Mouse (Mus musculus) v-Abl transformed pro-B cells (cell line): ENCODE data around the gene Amot.

Experiments
- in situ Hi-C, 2 experiments: fragments of 400-800 bp; cut with MboI; formaldehyde crosslinking; loops; one replicate each; pipeline ENCODE4 v1.15.1; 2025; ENCODE audit not compliant: unreplicated experiment in 2 of 2

The Amot gene

GRCm38 (mm10) chrX:145504717-145505415 lies at the start of gene Amot:
Gene Amot (minus strand): TSS chrX:145505181.
- in situ Hi-C loops: no loop called here

DNA sequence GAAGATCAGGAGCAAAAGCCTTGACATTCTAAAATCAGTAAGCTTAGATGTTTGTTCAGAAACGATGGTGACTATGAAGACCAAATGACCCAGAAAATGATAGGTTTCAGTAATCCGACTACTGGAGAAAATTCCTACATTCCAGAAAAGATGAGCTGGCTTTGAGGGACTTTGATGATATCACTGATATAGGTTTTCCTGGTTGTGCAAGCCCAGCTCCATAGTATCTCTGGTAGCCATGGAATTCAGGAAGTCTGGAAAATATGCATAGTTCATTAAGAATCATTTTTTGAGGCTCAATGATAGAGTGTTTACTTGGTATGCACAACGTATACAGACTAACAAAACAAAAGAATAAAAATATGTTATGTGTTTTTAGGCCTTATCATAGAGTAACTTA lies 40.1 kb upstream of the Amot start:
- in situ Hi-C loops: no loop called here

- in situ Hi-C loops: no loop called here
Measured at GRCm38 (mm10) chrX:145543602-145544490, 38.9 kb upstream of the Amot start.

DNA sequence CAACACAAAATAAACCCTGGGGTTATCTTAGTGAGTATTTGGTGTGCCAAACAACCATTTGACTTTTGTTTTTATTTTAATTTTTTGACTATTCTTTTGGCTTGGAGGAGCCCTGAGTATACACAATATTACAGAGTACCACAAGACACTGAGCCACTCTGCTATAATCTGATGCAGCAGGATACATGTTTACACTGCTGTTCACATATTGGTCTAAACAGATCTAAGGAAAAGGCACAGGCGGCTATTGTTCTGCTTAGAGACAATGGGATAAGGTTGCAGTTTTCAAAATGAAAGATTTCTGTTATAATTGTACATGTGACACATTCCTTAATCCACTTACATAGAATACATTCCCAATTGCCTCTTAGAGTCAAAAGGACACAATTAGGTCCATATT lies 36.1 kb upstream of the Amot start:
- in situ Hi-C loops: no loop called here

- in situ Hi-C loops: no loop called here
Measured at GRCm38 (mm10) chrX:145540321-145540720, 35.3 kb upstream of the Amot start.

GRCm38 (mm10) chrX:145529602-145530001 lies 24.6 kb upstream of the Amot start:
- in situ Hi-C loops: loop anchor here in 1 of 2 experiments (10.0 kb wide), 1 partner anchor 55 kb away; no protein-coding TSS in a partner anchor

- in situ Hi-C loops: no loop called here
Measured at GRCm38 (mm10) chrX:145516322-145517066, 11.5 kb upstream of the Amot start.

DNA sequence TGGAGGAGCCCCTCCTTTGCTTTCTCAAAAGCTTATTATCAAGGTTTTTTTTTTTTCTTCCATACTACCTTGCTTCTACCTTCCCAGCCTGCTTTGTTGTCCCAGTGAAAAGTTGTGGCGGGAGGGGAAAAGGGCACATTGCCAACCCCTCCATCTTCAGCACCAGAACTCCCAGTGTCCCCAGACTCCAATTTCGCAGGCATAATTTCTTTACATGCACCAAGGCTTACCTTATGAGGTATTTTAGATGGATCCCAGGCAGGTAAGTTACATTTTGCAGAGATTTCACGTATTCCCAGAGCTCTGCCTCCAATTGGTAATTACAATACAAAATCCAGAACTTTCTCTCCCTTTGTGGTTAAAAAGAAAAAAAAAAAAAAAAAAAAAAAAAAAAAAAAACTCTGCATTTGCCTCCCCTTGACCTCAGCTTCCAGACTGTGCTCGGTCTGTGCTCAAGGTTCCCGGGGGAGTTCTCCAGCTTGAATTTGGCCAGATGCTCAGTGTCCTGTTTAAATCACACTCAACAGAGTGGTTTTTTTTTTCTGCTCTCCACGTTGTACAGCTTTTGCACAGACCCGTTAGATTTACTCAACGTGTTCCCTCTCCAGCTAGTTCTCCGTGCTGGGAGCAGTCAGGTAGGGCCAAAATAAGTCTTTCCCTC lies 10.6 kb upstream of the Amot start:
- in situ Hi-C loops: no loop called here

DNA sequence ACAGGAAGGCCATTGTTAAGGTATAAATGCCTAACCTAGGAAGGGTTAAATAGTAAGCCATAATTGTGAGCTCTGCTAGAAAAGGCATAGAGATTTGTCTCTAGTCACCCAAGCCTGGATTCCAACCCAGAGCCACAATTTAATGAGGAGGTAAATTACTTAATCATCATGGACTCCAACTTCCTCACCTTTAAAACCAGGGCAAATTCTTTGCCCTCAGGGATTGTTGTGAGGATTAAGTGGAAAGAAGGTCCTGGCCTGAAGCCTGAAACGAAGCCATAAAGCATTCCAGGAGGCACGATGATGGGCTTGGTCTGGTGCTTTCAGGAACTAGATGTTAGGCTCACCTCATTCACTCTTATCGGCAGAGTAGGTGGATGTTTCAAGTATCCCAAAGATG lies 5.7 kb upstream of the Amot start:
- in situ Hi-C loops: no loop called here

DNA sequence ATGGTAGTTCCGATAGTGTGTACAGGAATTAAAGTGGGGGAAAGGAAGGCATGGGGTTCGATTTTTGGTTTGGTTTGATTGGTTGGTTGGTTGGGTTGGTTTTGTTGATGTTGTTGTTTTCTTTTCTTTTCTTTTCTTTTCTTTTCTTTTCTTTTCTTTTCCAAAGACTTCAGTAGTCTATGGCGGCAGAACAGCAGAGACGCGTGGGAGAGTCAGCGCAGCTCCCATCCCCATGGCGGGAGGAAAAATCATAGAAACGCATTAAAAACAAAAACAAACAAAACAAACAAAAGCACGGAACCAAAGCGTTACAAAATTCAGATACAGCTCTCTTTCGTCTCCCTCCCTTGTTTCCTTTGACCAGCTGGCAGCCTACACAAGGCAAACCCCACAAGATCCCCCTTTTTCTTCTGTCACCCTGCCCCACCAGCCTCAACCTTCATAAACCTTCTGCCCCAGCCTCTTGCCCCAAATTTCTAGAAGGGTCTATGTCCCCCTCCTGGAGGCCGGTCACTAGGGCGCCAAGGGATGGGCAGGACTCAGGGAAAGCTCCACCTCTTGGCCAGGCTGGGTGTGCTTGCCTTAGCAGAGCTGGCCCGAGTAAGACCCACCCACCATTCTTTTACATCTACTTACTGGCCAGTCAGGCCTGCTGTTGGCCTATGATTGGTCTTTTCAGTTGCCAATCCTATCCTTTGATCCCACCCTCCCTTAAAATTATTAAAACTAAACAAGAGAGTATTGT lies 648 bp upstream of the Amot start:
- in situ Hi-C loops: no loop called here

GRCm38 (mm10) chrX:145501666-145502355 lies 3.2 kb downstream of the Amot start:
- in situ Hi-C loops: no loop called here

- in situ Hi-C loops: no loop called here
Measured at GRCm38 (mm10) chrX:145499101-145499500, 5.9 kb downstream of the Amot start.

DNA sequence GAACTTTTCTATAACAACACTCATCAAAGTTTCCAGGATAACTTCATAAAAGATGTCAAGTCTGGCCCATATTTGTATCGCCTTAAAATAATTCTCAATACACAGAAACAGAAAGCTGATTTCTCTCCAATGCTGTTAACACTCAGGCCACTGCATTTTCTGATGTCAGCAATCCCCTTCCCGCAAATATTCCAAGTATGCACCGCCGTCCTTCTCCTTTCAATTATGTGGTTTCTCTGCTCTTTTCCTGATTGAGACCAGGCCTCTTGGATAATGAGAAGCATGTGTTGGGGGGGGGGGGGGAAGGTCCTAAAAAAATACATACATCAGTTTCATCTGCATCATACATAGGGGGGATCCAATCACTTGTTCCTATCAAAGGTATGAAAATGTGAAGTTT lies 6.3 kb downstream of the Amot start:
- in situ Hi-C loops: no loop called here

- in situ Hi-C loops: no loop called here
Measured at GRCm38 (mm10) chrX:145497486-145497885, 7.5 kb downstream of the Amot start.

GRCm38 (mm10) chrX:145495381-145495780 lies 9.6 kb downstream of the Amot start:
- in situ Hi-C loops: no loop called here

DNA sequence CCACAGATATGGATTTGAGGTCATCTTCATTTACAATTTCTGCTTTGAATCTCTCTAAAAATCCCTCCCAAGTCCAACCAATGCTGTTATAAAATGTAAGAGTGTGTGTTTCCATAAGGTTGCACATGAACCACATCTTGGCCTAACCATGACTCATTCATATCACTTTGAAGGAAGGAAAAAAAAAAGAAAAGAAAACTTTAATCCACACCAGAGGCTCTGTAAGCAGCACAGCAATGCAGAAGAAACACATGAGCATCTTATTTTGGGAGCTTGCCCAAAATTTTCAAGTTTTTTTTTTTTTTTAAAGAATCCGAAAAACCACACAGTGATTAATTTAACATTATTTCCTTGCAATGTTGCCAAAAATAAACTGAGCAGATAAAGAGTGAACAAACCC lies 14.2 kb downstream of the Amot start:
- in situ Hi-C loops: no loop called here

GRCm38 (mm10) chrX:145490417-145490816 lies 14.6 kb downstream of the Amot start:
- in situ Hi-C loops: no loop called here

GRCm38 (mm10) chrX:145489950-145490349 lies 15.0 kb downstream of the Amot start:
- in situ Hi-C loops: no loop called here

- in situ Hi-C loops: no loop called here
Measured at GRCm38 (mm10) chrX:145485495-145485894, 19.5 kb downstream of the Amot start.
